Comparison of ENCODE assay signal across 8 mouse cellular contexts in the genomic region with DNA sequence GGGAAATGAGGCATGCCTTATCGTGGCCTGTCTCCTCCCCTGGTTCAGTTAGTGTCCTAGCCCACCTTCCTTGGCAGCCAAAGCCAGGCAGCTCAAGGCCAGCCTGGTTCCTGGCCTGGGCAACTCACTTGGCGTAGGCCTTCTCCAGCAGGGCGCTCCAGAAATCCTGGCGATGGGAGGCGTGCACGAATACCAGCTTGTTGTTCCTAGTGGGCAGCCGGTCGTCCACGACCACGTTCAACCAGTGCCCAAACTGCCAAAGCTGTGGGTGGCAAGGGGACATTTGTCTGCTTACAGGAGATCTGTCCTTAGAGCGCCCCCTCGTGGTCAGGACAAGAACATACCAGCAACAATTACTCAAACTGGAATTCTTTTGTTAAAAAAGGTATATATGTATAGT. TPM values are rescaled to one million over a fixed set of nuclear protein-coding genes. Genes with fewer than 3 reads are reported as not detected.
DNase-seq lines count a peak whose midpoint lies in the region.

No protein-coding gene starts in this region.

- peaks cover 8% of the 10 kb centered on the region for H3K27me3 ChIP-seq in heart, embryonic 10.5 days (ENCODE audit: insufficient read depth, poor library complexity, severe bottlenecking)
- no peaks in the 10 kb centered on the region for H3K27me3 ChIP-seq in embryonic facial prominence, embryonic 10.5 days (replicated peaks; ENCODE audit: low read depth, poor library complexity, severe bottlenecking)

- no peaks in the 10 kb centered on the region for H3K36me3 ChIP-seq in heart, embryonic 10.5 days
- H3K36me3 ChIP-seq in embryonic facial prominence, embryonic 10.5 days (replicated peaks): no peaks in the 10 kb centered on the region

- no peaks in the 10 kb centered on the region for H3K4me1 ChIP-seq in heart, embryonic 10.5 days
- H3K4me1 ChIP-seq in embryonic facial prominence, embryonic 10.5 days: peaks cover 4% of the 10 kb centered on the region; the same call in 1 of the 2 replicates

- no peak overlapping the region for H3K4me3 ChIP-seq in heart, embryonic 10.5 days
- H3K4me3 ChIP-seq in embryonic facial prominence, embryonic 10.5 days: no peak overlapping the region

- DNase-seq in heart, embryonic 10.5 days (ENCODE audit: low spot score): peak; percentile 87
- DNase-seq in heart, adult 8-10 months (ENCODE audit: low spot score): no peak
- DNase-seq in adrenal gland, adult 8-10 months: peak; percentile 39
- peak; percentile 81 for DNase-seq in embryonic facial prominence, embryonic 10.5 days (ENCODE audit: low spot score)
- DNase-seq in heart, postnatal 10 days: peak; percentile 75 to 87
- peak; percentile 48 to 57 for DNase-seq in layer of hippocampus, postnatal 36 days
- peak; percentile 76 for DNase-seq in mesoderm, embryonic 11.5 days (ENCODE audit: low read depth, low spot score)
- DNase-seq in spleen, postnatal 36 days (ENCODE audit: low spot score in 2 of 2): peak; percentile 33 to 54

- no peak overlapping the region for H3K27ac ChIP-seq in heart, embryonic 10.5 days
- H3K27ac ChIP-seq in embryonic facial prominence, embryonic 10.5 days (replicated peaks): no peak overlapping the region

- WGBS in heart, embryonic 10.5 days: 21% methylated on average over 12 of the region's 12 CpGs
- WGBS in embryonic facial prominence, embryonic 10.5 days: 22% methylated on average over 12 of the region's 12 CpGs

- H3K9me3 ChIP-seq in heart, embryonic 10.5 days: no peaks in the 10 kb centered on the region
- H3K9me3 ChIP-seq in embryonic facial prominence, embryonic 10.5 days: no peaks in the 10 kb centered on the region

- intact Hi-C loops in heart, postnatal 10 days (cut with DNase I): loop anchor here (2.0 to 5.0 kb wide), 3 partner anchors 62 to 165 kb away; a partner anchor contains a TSS

RNA-seq across cellular contexts. Expression of a gene that starts 16.4 kb away (rescaled TPM):
- polyA plus RNA-seq in heart, embryonic 10.5 days (2016; fragmentation: Nextera tagmentation; extraction: Ambion mirVana): 0.51 and 0.95 TPM in 2 replicates
- total RNA-seq in heart, adult 8-10 months (2022): under 1 TPM in 1 of 4 experiments, not detected in 3; 0.97 TPM
- total RNA-seq in adrenal gland, adult 8-10 months (2022): under 1 TPM in 1 of 4 experiments, not detected in 3; 0.89 TPM
- polyA plus RNA-seq in embryonic facial prominence, embryonic 10.5 days (2016; fragmentation: Nextera tagmentation; extraction: Ambion mirVana): 0.81 and 0.84 TPM in 2 replicates
- not detected for total RNA-seq in heart, postnatal 10 days (2021)
- total RNA-seq in layer of hippocampus, postnatal 36 days (2021): 1 to 10 TPM in 1 of 2 experiments, under 1 TPM in 1; 0.22 to 1.4 TPM

RNA-seq across cellular contexts. Expression of a gene that starts 40.8 kb away (rescaled TPM):
- 0.31 and 0.41 TPM in 2 replicates for polyA plus RNA-seq in heart, embryonic 10.5 days (2016; fragmentation: Nextera tagmentation; extraction: Ambion mirVana)
- not detected for total RNA-seq in heart, adult 8-10 months (2022)
- total RNA-seq in adrenal gland, adult 8-10 months (2022): under 1 TPM in 2 of 4 experiments, not detected in 2; 0.32 to 0.38 TPM
- polyA plus RNA-seq in embryonic facial prominence, embryonic 10.5 days (2016; fragmentation: Nextera tagmentation; extraction: Ambion mirVana): 0.39 TPM in 2 replicates
- total RNA-seq in heart, postnatal 10 days (2021): not detected
- not detected for total RNA-seq in layer of hippocampus, postnatal 36 days (2021)

RNA-seq across cellular contexts. Expression of a gene that starts 43.3 kb away (rescaled TPM):
- 75.0 and 75.1 TPM in 2 replicates for polyA plus RNA-seq in heart, embryonic 10.5 days (2016; fragmentation: Nextera tagmentation; extraction: Ambion mirVana)
- total RNA-seq in heart, adult 8-10 months (2022): 10 to 100 TPM; 58.9 to 70.8 (median 66.9) TPM
- total RNA-seq in adrenal gland, adult 8-10 months (2022): 100 to 1,000 TPM; 145 to 174 (median 158) TPM
- polyA plus RNA-seq in embryonic facial prominence, embryonic 10.5 days (2016; fragmentation: Nextera tagmentation; extraction: Ambion mirVana): 53.4 and 58.1 TPM in 2 replicates
- 10 to 100 TPM; 88.3 to 99.0 TPM for total RNA-seq in heart, postnatal 10 days (2021)
- total RNA-seq in layer of hippocampus, postnatal 36 days (2021): 10 to 100 TPM; 20.8 to 21.5 TPM

RNA-seq across cellular contexts. Expression of a gene that starts 43.4 kb away (rescaled TPM):
- polyA plus RNA-seq in heart, embryonic 10.5 days (2016; fragmentation: Nextera tagmentation; extraction: Ambion mirVana): 148 and 163 TPM in 2 replicates
- total RNA-seq in heart, adult 8-10 months (2022): 100 to 1,000 TPM; 163 to 174 (median 168) TPM
- total RNA-seq in adrenal gland, adult 8-10 months (2022): 100 to 1,000 TPM; 109 to 120 (median 112) TPM
- polyA plus RNA-seq in embryonic facial prominence, embryonic 10.5 days (2016; fragmentation: Nextera tagmentation; extraction: Ambion mirVana): 156 and 170 TPM in 2 replicates
- total RNA-seq in heart, postnatal 10 days (2021): 100 to 1,000 TPM in 1 of 2 experiments, 10 to 100 TPM in 1; 94.7 to 108 TPM
- 10 to 100 TPM; 39.5 to 43.9 TPM for total RNA-seq in layer of hippocampus, postnatal 36 days (2021)

RNA-seq across cellular contexts. Expression of a gene that starts 44.0 kb away (rescaled TPM):
- polyA plus RNA-seq in heart, embryonic 10.5 days (2016; fragmentation: Nextera tagmentation; extraction: Ambion mirVana): 42.2 and 43.5 TPM in 2 replicates
- total RNA-seq in heart, adult 8-10 months (2022): 10 to 100 TPM; 91.5 to 96.4 (median 93.2) TPM
- 10 to 100 TPM; 38.2 to 75.2 (median 53.9) TPM for total RNA-seq in adrenal gland, adult 8-10 months (2022)
- 41.6 and 51.6 TPM in 2 replicates for polyA plus RNA-seq in embryonic facial prominence, embryonic 10.5 days (2016; fragmentation: Nextera tagmentation; extraction: Ambion mirVana)
- total RNA-seq in heart, postnatal 10 days (2021): 10 to 100 TPM; 81.4 to 86.9 TPM
- 100 to 1,000 TPM; 171 to 180 TPM for total RNA-seq in layer of hippocampus, postnatal 36 days (2021)
